Mouse (Mus musculus): ENCODE results near the gene Fstl5. TPM values are rescaled to one million over a fixed set of nuclear protein-coding genes. Genes with fewer than 3 reads are reported as not detected.

Gene Fstl5
- polyA plus RNA-seq, 1 experiment from 2014 or later, result 17.1 TPM

Other genes with a start within 250 kb of the Fstl5 start
- gene Golim4, start 117.3 kb upstream of the Fstl5 start, polyA plus RNA-seq (2014; fragmentation: Nextera tagmentation; extraction: Ambion mirVana), result 57.4 and 58.0 TPM in 2 replicates

Data from embryonic facial prominence, embryonic 14.5 days (tissue).